Mouse (Mus musculus) gastrocnemius, adult 8-10 months (tissue): Measurements from ENCODE around the gene Sytl1. TPM values are rescaled to one million over a fixed set of nuclear protein-coding genes. Genes with fewer than 3 reads are reported as not detected.

Source experiments
- DNase-seq, 2 experiments: peaks; one replicate each; pipeline ENCODE4 v3.0.0; 2022; ENCODE audit warnings: low spot score in 2 of 2
- total RNA-seq, 4 experiments: library from RNA; stranded (reverse); gene quantifications; 2 replicates each; pipeline ENCODE4 v1.2.4; 2022

The Sytl1 gene
- under 1 TPM in 1 of 4 experiments, not detected in 3; 0.12 TPM for total RNA-seq

- no peak for DNase-seq
Measured at GRCm38 (mm10) chr4:133262882-133263281, at the start of gene Sytl1. Sytl1 (minus strand) TSS chr4:133263113.

GRCm38 (mm10) chr4:133309948-133310347 is 47.0 kb upstream of the Sytl1 start:
- DNase-seq: peak; percentile 68 to 72

- DNase-seq: peak; percentile 45 to 50
Measured at GRCm38 (mm10) chr4:133307331-133307730, 44.4 kb upstream of the Sytl1 start.

GRCm38 (mm10) chr4:133305825-133306224 is 42.9 kb upstream of the Sytl1 start:
- no peak for DNase-seq

- no peak for DNase-seq
Measured at GRCm38 (mm10) chr4:133304770-133305169, 41.9 kb upstream of the Sytl1 start.

GRCm38 (mm10) chr4:133302668-133303067 is 39.8 kb upstream of the Sytl1 start:
- no peak for DNase-seq

- peak; percentile 43 to 47 for DNase-seq
Measured at GRCm38 (mm10) chr4:133301802-133302201, 38.9 kb upstream of the Sytl1 start.

- no peak for DNase-seq
Measured at GRCm38 (mm10) chr4:133300421-133300820, 37.5 kb upstream of the Sytl1 start.

GRCm38 (mm10) chr4:133299701-133300100 is 36.8 kb upstream of the Sytl1 start:
- no peak for DNase-seq

GRCm38 (mm10) chr4:133298516-133299365 is 35.8 kb upstream of the Sytl1 start:
- no peak for DNase-seq

- DNase-seq: peak; percentile 62 to 67
Measured at GRCm38 (mm10) chr4:133297801-133298238, 34.9 kb upstream of the Sytl1 start.

GRCm38 (mm10) chr4:133297360-133297759 is 34.4 kb upstream of the Sytl1 start:
- DNase-seq: no peak

- DNase-seq: no peak
Measured at GRCm38 (mm10) chr4:133294084-133294483, 31.2 kb upstream of the Sytl1 start.

- DNase-seq: no peak
Measured at GRCm38 (mm10) chr4:133292901-133293843, 30.3 kb upstream of the Sytl1 start.

- no peak for DNase-seq
Measured at GRCm38 (mm10) chr4:133292405-133292804, 29.5 kb upstream of the Sytl1 start.

- DNase-seq: no peak
Measured at GRCm38 (mm10) chr4:133291255-133291654, 28.3 kb upstream of the Sytl1 start.

GRCm38 (mm10) chr4:133286476-133287077 is 23.7 kb upstream of the Sytl1 start:
- no peak for DNase-seq

GRCm38 (mm10) chr4:133285950-133286349 is 23.0 kb upstream of the Sytl1 start:
- DNase-seq: no peak

- DNase-seq: no peak
Measured at GRCm38 (mm10) chr4:133285299-133285698, 22.4 kb upstream of the Sytl1 start.

- DNase-seq: no peak
Measured at GRCm38 (mm10) chr4:133282656-133283055, 19.7 kb upstream of the Sytl1 start.

- no peak for DNase-seq
Measured at GRCm38 (mm10) chr4:133281951-133282481, 19.1 kb upstream of the Sytl1 start.
